Mouse (Mus musculus) CH12.LX (cell line): ENCODE measurements around the gene Neurl1a.

ENCODE experiments used
- CTCF ChIP-seq, 2 experiments: IDR thresholded peaks in 1 of 2; conservative IDR thresholded peaks in 1 of 2; 2 replicates each; pipeline ENCODE4 v1.5.1; 2011 to 2012; ENCODE audit warnings: low read depth in 2 of 2, low read length in 2 of 2, improper control_type of control experiment in 1 of 2, inconsistent platforms in 1 of 2, mild to moderate bottlenecking in 1 of 2, moderate library complexity in 1 of 2
- USF1 ChIP-seq: IDR thresholded peaks from 2 replicates; pipeline ENCODE4 v1.6.1; 2014; ENCODE audit warnings: low read depth, mild to moderate bottlenecking, inconsistent platforms, low read length, improper control_type of control experiment

GRCm38 (mm10) chr19:47269729-47270128 lies 91.1 kb downstream of the Neurl1a start:
- TF ChIP-seq CTCF (conservative IDR thresholded peaks at IDR 0.05 in 1 of 2, IDR thresholded peaks at IDR 0.05 in 1 of 2; ENCODE audit: low read depth in 2 of 2, low read length in 2 of 2) = peak; percentile 16 to 65; a peak in 3 of 4 replicates
- no peak for TF ChIP-seq USF1
